Mouse (Mus musculus): ENCODE data around the gene Cfap157. TPM values are rescaled to one million over a fixed set of nuclear protein-coding genes. Genes with fewer than 3 reads are reported as not detected.

Gene Cfap157
- polyA plus RNA-seq, 1 experiment, result 2.4 TPM

GRCm38 (mm10) chr2:32769327-32770085, 14.7 kb downstream of the Cfap157 start:
- Histone ChIP-seq H3K4me3 (replicated peaks; ENCODE audit: extremely low read depth, low read depth, low read length) (no peak overlapping the region), H3K4me1 (ENCODE audit: control insufficient read depth, insufficient read depth, low read length) (0 out of 2 replicates have a peak, but pooled peaks cover 3% of the 10 kb centered on the region)
- WGBS, result 78% methylated on average over 5 of the region's 5 CpGs
- TF ChIP-seq CTCF (IDR thresholded peaks at IDR 0.05; ENCODE audit: insufficient read depth, low read length) (no peak), POLR2A (IDR thresholded peaks at IDR 0.05; ENCODE audit: borderline replicate concordance, extremely low read depth, low read depth, low read length) (no peak)
- DNase-seq, result no peak

- no peak for TF ChIP-seq CTCF (IDR thresholded peaks at IDR 0.05; ENCODE audit: insufficient read depth, low read length)
- TF ChIP-seq POLR2A (IDR thresholded peaks at IDR 0.05; ENCODE audit: borderline replicate concordance, extremely low read depth, low read depth, low read length), result no peak
- peak; percentile 65 for DNase-seq
- Histone ChIP-seq H3K4me1 (ENCODE audit: control insufficient read depth, insufficient read depth, low read length) (0 out of 2 replicates have a peak, but pooled peaks cover 3% of the 10 kb centered on the region), H3K4me3 (replicated peaks; ENCODE audit: extremely low read depth, low read depth, low read length) (no peak overlapping the region)
- WGBS, result 57% methylated on average over 19 of the region's 19 CpGs
Measured at GRCm38 (mm10) chr2:32768661-32769285, 15.5 kb downstream of the Cfap157 start.

GRCm38 (mm10) chr2:32767241-32767640, 17.0 kb downstream of the Cfap157 start:
- no peak for DNase-seq
- H3K4me3 ChIP-seq (replicated peaks; ENCODE audit: extremely low read depth, low read depth, low read length), result no peak overlapping the region
- 0 out of 2 replicates have a peak, but pooled peaks cover 3% of the 10 kb centered on the region for H3K4me1 ChIP-seq (ENCODE audit: control insufficient read depth, insufficient read depth, low read length)
- TF ChIP-seq POLR2A (IDR thresholded peaks at IDR 0.05; ENCODE audit: borderline replicate concordance, extremely low read depth, low read depth, low read length) (no peak), CTCF (IDR thresholded peaks at IDR 0.05; ENCODE audit: insufficient read depth, low read length) (no peak)
- 67% methylated on average over 12 of the region's 12 CpGs for WGBS

- no peak for TF ChIP-seq POLR2A (IDR thresholded peaks at IDR 0.05; ENCODE audit: borderline replicate concordance, extremely low read depth, low read depth, low read length)
- TF ChIP-seq CTCF (IDR thresholded peaks at IDR 0.05; ENCODE audit: insufficient read depth, low read length), result peak; percentile 33
- WGBS, result 74% methylated on average over 3 of the region's 3 CpGs
- DNase-seq, result no peak
- Histone ChIP-seq H3K4me3 (replicated peaks; ENCODE audit: extremely low read depth, low read depth, low read length) (no peak overlapping the region), H3K4me1 (ENCODE audit: control insufficient read depth, insufficient read depth, low read length) (no peaks in the 10 kb centered on the region)
Measured at GRCm38 (mm10) chr2:32763353-32763752, 20.9 kb downstream of the Cfap157 start.

- WGBS, result 74% methylated on average over 4 of the region's 4 CpGs
- no peak overlapping the region for H3K4me3 ChIP-seq (replicated peaks; ENCODE audit: extremely low read depth, low read depth, low read length)
- TF ChIP-seq CTCF (IDR thresholded peaks at IDR 0.05; ENCODE audit: insufficient read depth, low read length) (no peak), POLR2A (IDR thresholded peaks at IDR 0.05; ENCODE audit: borderline replicate concordance, extremely low read depth, low read depth, low read length) (no peak)
- DNase-seq, result no peak
- H3K4me1 ChIP-seq (ENCODE audit: control insufficient read depth, insufficient read depth, low read length), result no peaks in the 10 kb centered on the region
Measured at GRCm38 (mm10) chr2:32761859-32762258, 22.4 kb downstream of the Cfap157 start.

GRCm38 (mm10) chr2:32761361-32761760, 22.9 kb downstream of the Cfap157 start:
- TF ChIP-seq CTCF (IDR thresholded peaks at IDR 0.05; ENCODE audit: insufficient read depth, low read length) (no peak), POLR2A (IDR thresholded peaks at IDR 0.05; ENCODE audit: borderline replicate concordance, extremely low read depth, low read depth, low read length) (no peak)
- no peak for DNase-seq
- Histone ChIP-seq H3K4me3 (replicated peaks; ENCODE audit: extremely low read depth, low read depth, low read length) (no peak overlapping the region), H3K4me1 (ENCODE audit: control insufficient read depth, insufficient read depth, low read length) (no peaks in the 10 kb centered on the region)
- WGBS, result 91% methylated on average over 14 of the region's 14 CpGs

GRCm38 (mm10) chr2:32759001-32759400, 25.2 kb downstream of the Cfap157 start:
- Histone ChIP-seq H3K4me3 (replicated peaks; ENCODE audit: extremely low read depth, low read depth, low read length) (no peak overlapping the region), H3K4me1 (ENCODE audit: control insufficient read depth, insufficient read depth, low read length) (no peaks in the 10 kb centered on the region)
- WGBS, result 84% methylated on average over 2 of the region's 2 CpGs
- TF ChIP-seq POLR2A (IDR thresholded peaks at IDR 0.05; ENCODE audit: borderline replicate concordance, extremely low read depth, low read depth, low read length), result no peak
- TF ChIP-seq CTCF (IDR thresholded peaks at IDR 0.05; ENCODE audit: insufficient read depth, low read length), result no peak
- no peak for DNase-seq

GRCm38 (mm10) chr2:32758503-32758902, 25.7 kb downstream of the Cfap157 start:
- no peak for TF ChIP-seq POLR2A (IDR thresholded peaks at IDR 0.05; ENCODE audit: borderline replicate concordance, extremely low read depth, low read depth, low read length)
- no peak for TF ChIP-seq CTCF (IDR thresholded peaks at IDR 0.05; ENCODE audit: insufficient read depth, low read length)
- Histone ChIP-seq H3K4me1 (ENCODE audit: control insufficient read depth, insufficient read depth, low read length) (no peaks in the 10 kb centered on the region), H3K4me3 (replicated peaks; ENCODE audit: extremely low read depth, low read depth, low read length) (no peak overlapping the region)
- 77% methylated on average over 8 of the region's 8 CpGs for WGBS
- no peak for DNase-seq

- no peaks in the 10 kb centered on the region for H3K4me1 ChIP-seq (ENCODE audit: control insufficient read depth, insufficient read depth, low read length)
- TF ChIP-seq CTCF (IDR thresholded peaks at IDR 0.05; ENCODE audit: insufficient read depth, low read length), result peak; percentile 80
- peak; percentile 52; the same call in 1 of the 2 replicates for TF ChIP-seq POLR2A (IDR thresholded peaks at IDR 0.05; ENCODE audit: borderline replicate concordance, extremely low read depth, low read depth, low read length)
- peak; percentile 95 for DNase-seq
- WGBS, result under 1% methylated on average over 66 of the region's 66 CpGs
- H3K4me3 ChIP-seq (replicated peaks; ENCODE audit: extremely low read depth, low read depth, low read length), result peak within 1 kb of the TSS; percentile 58
Measured at GRCm38 (mm10) chr2:32757056-32757845, 27.0 kb downstream of the Cfap157 start, which contains the start of gene Tor2a. Gene Tor2a, plus strand, starts transcription at chr2:32757234.
